Mouse (Mus musculus) hindlimb bud, embryonic 11.5 days (tissue): ENCODE data around the gene Gm10436.
"Not testable (repeated sequence)": the region's sequence is repeated elsewhere in the genome, so short reads cannot be mapped to it uniquely, and the experiment has no call there.

Experiments used
- DNase-seq: peaks from one replicate; pipeline ENCODE4 v3.0.0-alpha.2; 2012; ENCODE audit warnings: low read depth, low spot score; ENCODE audit errors: extremely low spot score

Gene Gm10436

GRCm38 (mm10) chr12:88182008-88182407 is at the start of gene Gm10436:
TSS of gene Gm10436 (minus strand) at chr12:88182108.
- DNase-seq: not testable (repeated sequence)

DNA sequence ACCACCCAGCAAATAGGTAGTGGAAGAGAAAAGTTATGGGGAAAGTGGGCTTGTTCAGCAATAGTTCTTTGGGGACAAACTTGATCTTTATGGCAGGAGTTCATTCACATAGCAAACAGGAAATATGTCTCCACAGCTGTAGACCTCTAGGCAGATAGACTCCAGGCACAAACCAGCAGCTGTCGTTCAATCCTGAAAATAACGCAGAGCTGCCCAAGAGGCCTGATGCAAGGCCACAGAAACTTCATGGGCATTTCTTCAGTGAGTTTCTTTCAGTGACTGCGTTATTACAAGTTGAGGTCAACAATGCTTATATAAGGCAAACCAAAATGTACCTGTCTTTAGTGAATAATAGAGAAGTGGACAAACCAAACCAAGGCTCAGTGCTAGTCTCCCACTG is 37.5 kb upstream of the Gm10436 start:
- DNase-seq: no peak

DNA sequence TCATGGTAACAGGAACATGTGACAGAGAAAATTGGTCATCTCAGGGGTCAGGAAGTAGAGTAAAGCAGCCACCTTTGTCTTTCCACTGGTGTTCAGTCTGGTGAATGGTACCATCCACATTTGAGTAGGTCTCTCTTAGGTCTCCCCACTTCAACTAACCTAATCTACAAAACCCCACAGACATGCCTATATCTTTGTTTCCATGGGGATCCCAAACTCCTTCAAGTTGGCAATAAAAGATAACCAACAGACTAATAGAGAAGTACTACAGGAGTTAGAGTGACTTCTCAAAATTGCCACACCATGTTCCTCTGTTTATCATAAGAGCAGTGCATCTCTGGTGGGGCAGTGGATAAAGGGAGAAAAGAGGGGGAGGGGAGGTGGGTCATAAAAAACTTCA is 36.2 kb upstream of the Gm10436 start:
- DNase-seq: not testable (repeated sequence)

GRCm38 (mm10) chr12:88214641-88215040 is 32.7 kb upstream of the Gm10436 start:
- DNase-seq: no peak

DNA sequence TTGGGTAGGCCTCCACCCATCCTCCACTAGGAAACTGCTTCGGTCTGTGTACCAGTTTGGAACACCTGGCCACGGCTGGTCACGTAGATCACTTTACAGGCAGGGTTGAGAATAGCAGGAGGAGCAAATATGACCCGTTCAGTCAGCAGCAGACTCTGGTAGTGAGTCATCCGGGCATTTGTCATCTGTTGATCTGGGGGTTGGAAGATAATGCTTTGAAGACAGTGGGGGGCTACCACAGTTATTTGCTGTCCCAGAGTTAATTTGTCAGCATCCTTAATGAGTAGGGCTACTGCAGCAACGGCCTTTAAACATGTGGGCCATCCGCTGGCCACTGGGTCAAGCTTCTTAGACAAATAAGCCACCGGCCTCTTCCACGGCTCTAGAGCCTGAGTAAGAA is 29.6 kb upstream of the Gm10436 start:
- DNase-seq: not testable (repeated sequence)

GRCm38 (mm10) chr12:88202856-88203255 is 20.9 kb upstream of the Gm10436 start:
- no peak for DNase-seq
